Mouse (Mus musculus): ENCODE measurements at regions not wholly inside any gene's neighbourhood (a gene's known extent, or its start where the extent isn't known, plus 50 kb on each side); places are given as distances from the start of the nearest gene placed in this dataset.

GRCm38 (mm10) chr2:117944942-117945341 lies 166.7 kb upstream of the Thbs1 start:
- TF ChIP-seq CTCF (IDR thresholded peaks at IDR 0.05; ENCODE audit: extremely low read depth, insufficient read depth, low read length) (no peak), POLR2A (IDR thresholded peaks at IDR 0.05; ENCODE audit: extremely low read depth, insufficient read depth, low read length) (no peak)
